Mouse (Mus musculus): ENCODE measurements around the gene Trim41.
"Not testable (repeated sequence)": the region's sequence is repeated elsewhere in the genome, so short reads cannot be mapped to it uniquely, and the experiment has no call there.

Gene Trim41

DNA sequence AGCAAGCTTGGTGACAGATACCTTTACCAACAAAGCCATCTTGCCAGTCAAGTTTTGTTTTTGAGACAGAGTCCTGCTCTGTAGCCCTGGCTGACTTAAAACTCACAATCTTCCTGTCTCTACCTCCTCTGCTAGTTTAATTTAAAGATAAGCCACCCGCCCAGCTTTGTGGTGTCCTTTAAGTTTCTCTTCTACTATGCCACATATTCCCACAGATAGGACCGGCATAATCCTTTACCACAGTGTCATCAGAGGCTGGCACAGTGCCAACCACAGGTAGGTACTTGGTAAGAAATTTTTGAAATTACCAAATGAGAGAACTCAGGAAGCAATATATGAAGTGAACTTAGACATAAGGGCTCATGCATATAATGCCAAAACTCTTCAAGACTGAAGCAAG is 7.0 kb downstream of the Trim41 start:
- DNase-seq = no peak

DNA sequence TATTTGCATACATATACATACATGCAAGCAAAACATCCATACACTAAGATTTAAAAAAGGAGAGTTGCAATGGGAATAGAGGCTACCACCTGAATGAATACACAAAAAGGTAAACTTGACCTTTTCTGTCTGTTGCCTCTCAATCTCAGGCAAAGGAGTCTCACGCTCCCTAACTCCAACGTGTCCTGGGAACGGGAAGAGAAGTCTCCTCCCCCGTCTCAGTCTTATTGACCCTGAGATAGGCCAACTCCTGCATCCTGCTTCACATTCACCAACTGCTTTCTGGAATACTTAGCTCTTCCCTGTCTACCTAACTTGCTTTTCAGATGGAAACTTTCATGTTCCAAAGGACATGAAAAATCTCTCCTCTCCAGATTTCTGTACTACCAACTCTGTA is 7.7 kb downstream of the Trim41 start:
- no peak for DNase-seq

DNA sequence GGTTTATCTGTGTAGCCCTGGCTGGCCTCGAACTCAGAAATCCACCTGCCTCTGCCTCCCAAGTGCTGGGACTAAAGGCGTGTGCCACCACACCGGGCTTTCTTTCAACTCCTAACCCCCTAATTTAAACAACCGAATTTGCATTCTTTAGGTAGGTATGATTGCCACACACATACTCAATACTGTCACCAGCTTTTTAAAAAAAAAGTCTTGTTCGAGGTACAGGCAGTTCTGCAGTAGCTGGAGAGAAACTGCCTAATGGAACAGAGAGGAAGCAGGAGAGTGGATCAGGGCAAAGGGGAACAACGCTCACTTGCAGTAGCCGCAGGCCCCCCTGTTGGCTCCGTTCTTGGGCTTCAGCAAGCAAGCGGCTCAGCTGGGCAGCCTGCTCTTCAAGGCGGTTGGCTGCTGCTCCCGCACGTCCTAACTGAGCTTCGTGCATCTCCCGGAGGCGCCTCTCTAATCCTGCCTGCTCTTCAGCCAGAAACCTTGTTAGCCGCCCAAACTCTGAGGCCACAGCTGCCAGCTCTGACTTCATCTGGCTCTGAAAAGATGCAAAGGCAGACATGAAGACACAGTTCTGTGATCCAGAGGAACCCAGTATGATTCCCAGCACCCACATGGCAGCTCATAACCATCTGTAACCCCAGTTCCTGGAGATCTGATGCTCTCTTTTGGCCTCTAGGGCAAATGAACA is 8.3 kb downstream of the Trim41 start:
- DNase-seq = peak; percentile 67

DNA sequence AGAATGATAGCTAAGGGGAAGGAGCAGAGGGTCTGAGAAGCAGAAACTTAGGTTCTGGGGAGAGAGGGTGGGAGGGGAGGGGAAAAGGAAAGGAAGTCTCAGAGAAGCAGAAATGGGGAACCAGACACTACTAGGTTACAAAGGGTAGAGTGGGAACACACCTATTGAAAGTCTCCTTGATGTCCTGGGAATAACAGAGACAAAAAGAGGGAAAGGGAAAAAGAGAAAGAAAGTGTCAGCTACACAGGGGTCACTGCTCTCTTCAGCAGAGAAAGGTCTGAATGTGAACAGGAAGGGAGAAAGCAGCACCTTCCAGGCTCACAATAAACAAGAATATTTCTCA is 8.9 kb downstream of the Trim41 start:
- no peak for DNase-seq

DNA sequence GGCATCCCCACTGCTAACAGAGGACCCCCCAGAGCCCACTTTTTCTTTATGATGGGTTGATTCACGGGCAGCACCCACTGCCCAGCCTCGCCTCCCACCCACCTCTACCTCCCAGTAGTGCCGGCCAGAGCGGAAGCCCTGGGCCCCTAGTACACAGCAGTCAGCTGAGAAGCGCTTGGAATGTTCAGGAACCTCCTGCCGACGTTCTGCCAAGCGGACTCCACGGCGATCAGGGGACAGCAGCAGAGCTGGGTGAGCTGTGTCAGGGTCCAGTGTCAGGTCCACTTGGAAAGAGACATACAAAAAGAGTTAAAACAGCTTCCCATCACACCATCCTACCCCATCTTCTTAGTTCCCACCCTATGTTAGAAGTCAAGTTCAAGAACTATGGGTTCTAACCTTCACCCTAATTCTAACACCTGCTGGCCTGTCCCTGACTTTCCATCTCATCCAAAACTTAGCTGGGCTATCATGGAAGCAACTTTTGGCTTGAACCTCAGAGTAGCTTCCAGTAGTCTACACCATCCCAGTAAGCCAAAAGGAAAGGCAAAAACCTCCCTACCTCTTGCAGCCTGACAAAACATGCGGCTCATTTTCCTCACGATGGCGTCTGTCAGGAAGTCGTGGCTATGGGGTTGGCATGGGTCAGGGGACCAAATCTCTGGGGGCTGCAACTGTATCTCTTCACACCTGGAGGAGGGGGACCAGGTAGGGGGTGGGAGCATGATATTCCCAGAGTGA is 9.4 kb downstream of the Trim41 start:
- DNase-seq = no peak

DNA sequence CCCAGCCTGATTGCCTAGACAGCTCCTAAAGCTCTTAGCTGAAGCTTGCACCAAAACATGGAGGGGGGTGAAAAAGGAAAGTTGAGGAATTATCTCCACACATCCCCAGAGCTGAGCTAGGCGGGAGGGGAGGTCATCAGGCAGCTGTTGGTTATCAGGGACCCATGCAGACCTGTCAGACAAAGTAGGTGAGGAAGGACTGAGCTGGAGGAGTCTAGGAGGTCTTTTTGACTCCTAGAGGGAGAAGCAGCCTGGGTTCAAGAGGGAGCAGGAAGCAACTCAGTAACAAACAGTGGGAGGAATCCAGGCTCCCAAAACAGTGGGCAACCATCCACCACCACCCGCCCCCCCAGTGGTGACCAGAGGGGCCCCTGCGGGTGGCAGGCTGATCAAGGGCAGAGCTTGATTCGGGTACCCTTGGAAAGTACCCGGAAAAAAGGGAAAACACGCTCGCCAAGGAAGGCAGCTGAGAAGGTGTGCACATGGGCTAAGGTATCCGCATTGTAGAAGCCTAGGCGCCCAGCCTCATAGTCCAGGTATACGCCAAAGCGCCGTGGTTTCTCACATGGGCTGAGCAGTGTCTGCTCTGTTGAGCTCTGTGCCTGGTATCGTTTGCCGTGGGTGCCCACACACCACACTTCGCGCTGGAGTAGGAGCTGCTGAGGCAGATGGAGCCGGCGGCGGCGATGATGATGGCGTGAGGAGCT is 10.1 kb downstream of the Trim41 start:
- DNase-seq = no peak

DNA sequence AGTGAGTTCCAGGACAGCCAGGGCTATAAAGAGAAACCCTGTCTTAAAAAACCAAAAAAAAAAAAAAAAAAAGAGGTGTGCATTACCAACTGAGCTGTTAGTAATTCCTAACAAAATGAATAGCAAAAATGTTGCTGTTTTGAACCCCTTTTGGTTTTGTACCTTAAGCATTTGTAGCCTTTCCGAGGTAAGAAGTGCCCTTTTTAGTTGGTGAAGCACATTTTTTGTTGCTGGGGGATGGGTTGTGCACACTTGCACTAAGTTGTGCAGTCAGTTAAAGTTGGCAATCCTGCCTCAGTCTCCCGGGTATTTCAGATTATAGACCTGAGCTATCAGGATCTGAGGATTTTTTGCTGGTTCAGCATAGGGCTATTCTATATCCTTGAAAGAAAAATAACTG is 12.2 kb downstream of the Trim41 start:
- no peak for DNase-seq

DNA sequence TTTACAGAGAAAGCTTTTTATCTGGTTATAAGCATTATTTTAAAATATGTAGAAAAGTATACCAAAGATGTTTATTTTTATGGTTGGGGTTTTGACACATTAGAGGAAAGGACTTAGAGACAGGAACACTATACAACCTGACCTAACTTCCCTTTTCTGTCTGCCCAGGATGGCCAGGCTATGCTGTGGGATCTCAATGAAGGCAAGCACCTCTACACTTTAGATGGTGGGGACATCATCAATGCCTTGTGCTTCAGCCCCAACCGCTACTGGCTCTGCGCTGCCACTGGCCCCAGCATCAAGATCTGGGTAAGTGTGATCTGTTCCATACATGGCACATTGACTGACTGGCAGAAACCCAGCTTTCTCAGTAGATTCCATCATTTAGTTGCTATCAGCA is 13.2 kb downstream of the Trim41 start:
- DNase-seq = no peak

DNA sequence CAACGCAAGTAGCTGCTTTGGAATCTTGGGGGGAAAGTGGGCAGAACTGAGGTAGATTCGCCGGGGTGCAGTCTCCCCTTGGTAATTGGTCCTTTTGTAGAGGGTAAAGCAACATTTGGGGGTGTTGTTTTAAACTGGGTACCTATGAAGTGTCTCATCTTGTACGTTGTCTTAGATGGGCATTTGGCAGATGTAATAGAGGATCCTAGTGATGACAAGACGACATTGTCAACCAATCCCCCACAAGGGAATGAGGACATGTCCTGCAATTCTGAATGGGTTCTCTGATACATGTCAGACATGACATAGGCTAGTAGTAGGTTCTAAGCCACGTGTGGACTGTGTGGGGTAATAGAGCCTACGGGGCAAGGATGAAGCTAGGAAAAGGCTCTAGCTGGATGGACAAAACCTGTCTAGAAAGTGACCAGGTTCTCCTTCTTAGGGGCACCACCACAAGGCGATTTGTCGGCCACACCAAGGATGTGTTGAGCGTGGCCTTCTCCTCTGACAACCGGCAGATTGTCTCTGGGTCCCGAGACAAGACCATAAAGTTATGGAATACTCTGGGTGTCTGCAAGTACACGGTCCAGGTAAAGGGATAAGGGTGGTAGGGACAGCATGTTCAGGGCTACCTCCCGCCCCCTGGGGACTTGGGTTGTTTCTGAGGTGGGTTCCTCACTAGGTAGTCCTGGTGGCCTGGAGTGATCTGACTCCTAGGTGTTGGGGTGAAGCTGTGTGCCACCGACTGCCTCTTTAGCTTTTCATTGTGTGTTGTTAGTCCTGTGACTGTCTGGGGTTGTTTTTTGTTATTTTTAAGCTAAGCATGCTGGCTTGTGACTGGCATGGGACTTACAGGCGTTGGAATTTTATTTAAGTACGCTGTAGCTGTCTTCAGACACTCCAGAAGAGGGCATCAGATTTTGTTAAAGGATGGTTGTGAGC is 15.1 kb downstream of the Trim41 start:
- DNase-seq = no peak

DNA sequence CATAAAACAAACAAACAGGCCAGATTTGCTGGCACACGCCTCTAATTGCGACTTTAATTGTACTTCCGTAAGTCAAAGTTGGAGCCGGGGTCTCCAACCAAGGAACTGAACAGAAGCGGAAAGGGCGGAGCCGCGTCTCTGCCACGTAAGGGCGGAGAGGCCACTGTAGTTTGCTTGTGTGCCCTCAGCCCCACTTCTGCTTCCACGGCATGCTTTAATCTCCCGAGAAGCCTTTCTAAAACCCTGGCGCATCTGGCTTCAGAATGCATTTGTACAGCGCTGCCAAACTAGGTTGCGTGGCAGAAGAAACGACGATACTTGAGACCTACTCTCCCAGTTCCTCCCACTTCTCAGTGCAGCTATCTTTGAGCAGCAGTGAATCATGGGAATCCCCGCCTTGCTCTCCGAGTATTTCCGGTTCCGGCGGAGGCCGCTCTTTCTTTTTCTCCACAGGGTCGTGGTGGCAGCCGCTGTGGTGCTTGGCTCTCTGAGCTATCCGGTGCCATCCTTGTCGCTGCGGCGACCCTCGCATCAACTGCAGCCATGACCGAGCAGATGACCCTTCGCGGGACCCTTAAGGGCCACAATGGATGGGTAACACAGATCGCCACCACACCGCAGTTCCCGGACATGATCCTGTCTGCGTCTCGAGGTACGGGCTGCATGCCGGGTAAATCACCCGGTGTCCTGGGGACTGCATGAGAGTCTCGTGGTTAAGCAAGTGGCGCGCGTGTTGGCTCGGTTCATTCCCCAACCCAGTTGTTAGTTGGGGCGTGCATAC is 17.0 kb downstream of the Trim41 start, which contains the start of gene Rack1:
TSS of gene Rack1 (plus strand) at position 412 of the 781 bp plus-strand sequence.
- DNase-seq = peak; percentile 93

DNA sequence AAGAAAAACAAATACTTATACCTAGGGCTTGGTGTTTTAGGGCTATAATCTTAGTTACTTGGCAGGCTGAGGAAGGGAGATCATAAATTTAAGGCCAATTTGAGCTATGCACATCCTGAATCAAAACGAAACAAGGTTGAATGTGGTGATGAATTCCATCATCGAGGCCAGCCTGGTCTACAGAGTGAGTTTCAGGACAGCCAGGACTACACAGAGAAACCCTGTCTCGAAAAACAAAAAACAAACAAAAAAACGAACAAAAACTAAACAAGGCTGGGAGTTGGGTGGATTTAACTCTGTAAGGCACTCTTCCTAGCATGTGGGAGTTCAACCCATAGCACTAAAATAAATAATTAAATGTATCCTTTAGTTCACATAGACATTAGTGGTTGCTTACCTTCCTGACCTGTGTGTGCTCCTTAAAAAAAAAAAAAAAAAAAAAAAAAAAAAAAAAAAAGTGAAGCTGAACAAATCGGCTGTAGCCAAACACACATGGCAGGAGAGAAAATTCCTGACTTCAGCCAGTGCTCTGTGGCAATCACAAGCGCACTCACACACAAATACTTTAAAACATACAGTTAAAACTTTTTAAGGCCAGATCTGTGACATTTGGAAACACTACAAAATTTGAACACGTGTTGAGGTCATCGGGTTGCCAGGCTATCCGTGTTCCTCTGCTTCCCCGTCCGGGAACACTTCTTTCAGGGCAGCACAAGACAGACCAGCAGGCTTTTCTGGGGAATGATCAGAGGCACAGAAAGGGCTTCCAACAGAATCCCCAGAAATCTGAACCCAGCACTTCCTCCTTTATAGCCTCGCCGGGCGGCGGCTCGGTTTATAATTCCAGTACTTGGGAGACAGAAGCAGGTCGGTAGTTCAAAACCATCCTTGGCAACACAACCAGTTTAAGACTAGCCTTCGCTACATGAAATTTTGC is 17.9 kb downstream of the Trim41 start:
- no peak for DNase-seq

DNA sequence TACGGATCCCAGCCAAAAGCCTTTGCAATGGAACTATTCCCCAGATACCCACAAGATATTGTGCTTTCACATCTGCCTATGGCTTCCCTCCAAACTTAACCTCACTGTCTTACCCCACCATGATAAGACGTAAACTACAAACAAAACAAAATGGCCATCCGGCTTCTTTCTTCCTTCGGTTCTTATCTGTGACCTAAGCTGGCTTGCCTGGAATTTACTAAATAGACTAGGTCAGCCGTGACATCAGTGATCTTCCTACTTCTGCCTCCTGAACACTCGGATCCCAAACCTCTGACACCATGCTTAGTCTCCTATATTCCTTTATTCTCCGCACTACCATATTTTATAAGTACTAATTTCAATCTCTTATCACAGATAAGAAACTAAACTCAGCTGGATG is 18.8 kb downstream of the Trim41 start:
- no peak for DNase-seq

DNA sequence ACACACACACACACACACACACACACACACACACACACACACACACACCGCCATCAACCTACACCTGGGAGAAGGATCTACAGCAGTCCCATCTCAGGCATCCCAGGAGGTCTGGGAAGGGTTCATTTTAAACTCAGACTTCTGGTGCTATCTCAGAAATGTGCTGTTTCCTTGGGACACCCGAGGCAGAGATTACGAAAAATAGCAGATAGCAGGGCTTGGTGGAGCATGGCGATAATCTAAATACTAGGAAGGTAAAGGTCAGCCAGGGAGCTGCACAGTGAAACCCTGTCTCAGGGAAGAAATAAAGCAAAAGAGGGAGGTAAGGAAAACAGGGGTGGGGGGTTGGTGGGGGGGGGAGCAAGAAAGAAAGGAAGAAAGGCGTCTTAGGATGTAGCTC is 19.9 kb downstream of the Trim41 start:
- no peak for DNase-seq

DNA sequence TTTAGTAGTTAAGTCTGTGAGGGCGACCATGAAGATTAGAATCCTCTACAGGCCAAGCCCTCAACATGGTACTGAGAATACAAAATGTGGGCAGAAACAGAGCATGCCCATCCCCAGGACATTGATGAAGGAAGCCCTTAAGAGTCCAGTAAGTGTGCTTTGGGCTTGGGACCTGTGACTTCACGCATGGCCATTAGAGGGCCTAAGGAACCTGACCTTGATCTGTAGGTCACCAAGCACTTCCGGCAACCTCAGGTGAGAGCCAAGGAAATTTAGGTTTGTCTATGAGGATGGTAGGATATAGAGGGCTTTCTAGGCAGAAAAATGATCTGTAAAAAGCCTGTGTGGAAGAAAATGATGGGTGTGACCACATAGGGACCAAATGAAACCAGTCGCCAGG is 20.9 kb downstream of the Trim41 start:
- no peak for DNase-seq

DNA sequence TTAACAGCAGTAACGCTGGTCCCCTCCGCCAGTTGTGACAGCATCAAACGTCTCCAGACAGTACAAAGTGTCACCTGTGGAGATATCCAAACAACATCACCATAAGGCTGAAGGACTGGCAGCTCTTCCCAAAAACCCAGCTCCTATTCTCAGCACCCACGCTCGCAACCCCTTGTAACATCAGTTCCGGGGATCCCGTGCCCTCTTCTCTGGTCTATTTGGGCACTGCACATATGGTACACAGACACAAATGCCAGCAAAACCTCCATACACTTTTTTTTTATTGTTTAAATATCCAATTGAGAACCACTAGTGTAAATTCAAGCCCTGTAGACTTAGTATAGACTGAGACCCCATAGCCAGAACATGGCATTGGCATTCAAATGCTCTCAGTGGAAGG is 21.9 kb downstream of the Trim41 start:
- DNase-seq = no peak

DNA sequence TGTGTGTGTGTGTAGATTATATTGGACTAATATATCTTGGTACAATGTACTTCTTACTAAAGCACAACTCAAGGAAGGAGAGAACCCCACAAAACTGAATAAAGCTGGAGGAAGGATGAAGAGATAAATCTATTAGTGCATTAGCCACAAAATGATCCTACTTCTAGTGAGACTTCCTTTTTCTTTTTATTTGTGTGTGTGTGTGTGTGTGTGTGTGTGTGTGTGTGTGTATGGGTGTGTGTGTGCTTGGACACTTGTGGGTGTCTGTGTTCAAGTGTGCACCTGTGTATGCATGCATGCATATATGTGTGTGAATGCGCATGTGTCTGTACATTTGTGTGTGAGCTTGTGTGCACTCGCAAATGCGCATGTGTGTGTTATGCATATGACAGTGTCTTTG is 24.0 kb downstream of the Trim41 start:
- no peak for DNase-seq

DNA sequence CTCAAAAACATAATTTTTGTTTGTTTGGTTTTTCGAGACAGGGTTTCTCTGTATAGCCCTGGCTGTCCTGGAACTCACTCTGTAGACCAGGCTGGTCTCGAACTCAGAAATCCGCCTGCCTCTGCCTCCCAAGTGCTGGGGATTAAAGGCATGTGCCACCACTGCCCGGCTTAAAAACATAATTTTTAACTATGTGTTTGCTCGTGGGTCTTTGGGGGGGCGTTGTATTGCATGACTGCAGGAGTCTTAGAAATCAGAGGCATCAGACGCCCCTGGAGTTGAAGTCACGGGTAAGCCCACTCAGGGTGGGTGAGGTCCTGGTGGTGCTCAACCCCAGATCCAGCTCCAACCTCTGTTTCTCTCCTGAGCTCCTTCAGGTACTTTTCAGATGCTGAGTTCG is 25.3 kb downstream of the Trim41 start:
- DNase-seq = not testable (repeated sequence)

DNA sequence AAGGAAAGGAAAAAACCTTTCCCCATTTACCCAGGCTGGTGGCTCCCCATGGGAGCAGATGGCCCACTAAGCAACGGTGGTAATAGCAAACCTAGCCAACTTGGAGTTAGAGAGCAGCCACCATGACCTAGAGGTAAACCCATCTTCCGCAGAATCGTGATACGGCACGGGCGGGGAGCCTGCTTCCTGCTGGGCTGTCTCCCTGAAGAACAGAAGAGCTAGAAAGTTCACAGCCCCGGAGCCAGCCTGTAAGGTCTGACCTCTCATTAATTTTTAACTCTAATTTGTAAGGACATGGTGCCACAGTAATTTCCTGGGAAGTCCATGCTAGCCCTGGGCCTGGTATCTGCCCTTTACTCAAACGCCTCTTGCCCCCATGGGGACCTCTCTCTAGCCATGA is 26.2 kb downstream of the Trim41 start:
- no peak for DNase-seq

DNA sequence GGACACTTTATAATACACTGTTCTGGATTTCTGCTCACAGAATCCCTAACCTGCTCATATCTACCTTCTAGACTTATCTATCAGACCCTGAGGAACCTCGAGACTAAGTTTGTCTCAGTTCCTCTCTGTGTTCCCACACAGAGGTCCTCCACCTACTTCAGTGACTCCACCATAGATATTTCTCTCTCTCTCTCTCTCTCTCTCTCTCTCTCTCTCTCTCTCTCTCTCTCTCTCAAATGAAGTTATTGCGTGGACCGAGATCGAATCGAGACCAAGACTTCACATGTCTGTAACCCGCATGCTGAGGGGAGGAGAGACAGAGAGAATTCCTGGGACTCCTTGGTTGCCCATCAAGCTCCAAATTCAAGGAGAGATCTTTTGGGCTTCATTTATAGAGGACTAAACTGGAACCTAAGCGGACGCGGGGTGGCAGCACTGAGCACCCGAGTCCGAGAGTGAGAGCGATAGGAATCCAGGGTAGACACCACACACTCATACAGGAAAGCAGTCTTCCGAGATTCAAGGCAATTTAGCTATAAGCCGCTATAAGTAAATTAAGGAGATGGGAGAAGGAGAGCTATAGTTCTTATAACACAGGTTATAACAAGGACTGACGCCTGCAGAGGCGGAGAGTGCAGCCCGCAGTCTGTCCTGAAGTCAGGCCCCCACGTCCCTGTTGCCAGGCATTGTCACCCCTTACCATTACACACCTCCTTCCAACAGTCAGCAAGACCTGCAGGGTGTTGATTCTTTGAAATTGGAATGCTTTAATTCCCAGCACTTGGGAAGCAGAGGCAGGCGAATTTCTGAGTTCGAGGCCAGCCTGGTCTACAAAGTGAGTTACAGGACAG is 27.0 kb downstream of the Trim41 start:
- DNase-seq = peak; percentile 91

DNA sequence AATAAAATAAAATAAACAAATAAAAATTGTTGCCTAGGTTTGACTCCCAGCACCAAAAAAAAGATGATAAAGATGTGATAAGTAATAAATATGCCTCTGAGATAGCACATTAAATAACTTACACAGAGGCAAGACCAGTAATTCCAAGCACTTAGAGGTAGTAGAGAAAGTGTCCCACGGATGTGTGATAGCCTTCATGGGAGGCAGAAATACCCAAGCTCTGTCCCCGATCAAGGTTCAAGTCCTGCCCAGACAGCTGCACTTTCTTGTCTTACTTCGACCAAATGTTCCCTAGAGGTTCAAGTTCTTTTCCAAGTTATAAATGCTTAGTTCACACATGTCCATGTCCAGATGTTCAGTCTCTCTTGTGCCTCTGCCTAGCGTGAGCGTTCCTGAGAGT is 27.9 kb downstream of the Trim41 start:
- no peak for DNase-seq
